Mouse (Mus musculus) limb, embryonic 14.5 days (tissue): ENCODE results near the gene Rgs6. TPM values are rescaled to one million over a fixed set of nuclear protein-coding genes. Genes with fewer than 3 reads are reported as not detected.

ENCODE experiments used
- ATAC-seq: fragments of 200-750 bp; cut with Nextera tagmentation; 2 replicates; pipeline ENCODE4 v1.8.0; 2017; ENCODE audit warnings: low read depth, moderate number of reproducible peaks, moderate TSS enrichment; ENCODE audit not compliant: low FRiP score
- DNase-seq: peaks from one replicate; pipeline ENCODE4 v3.0.0-alpha.2; 2015; ENCODE audit warnings: low spot score
- H3K27ac ChIP-seq: fragments of 300-500 bp; sonication (generic); replicated peaks from 2 replicates; pipeline ENCODE4 v1.5.1; 2014; ENCODE audit warnings: low read depth, mild to moderate bottlenecking, low read length, moderate library complexity, mixed read lengths
- H3K27me3 ChIP-seq: fragments of 300-500 bp; sonication (generic); 2 replicates; pipeline ENCODE4 v1.6.1; 2014; ENCODE audit warnings: low read length, mixed read lengths; ENCODE audit not compliant: control insufficient read depth, insufficient read depth
- H3K36me3 ChIP-seq: fragments of 300-500 bp; sonication (generic); 2 replicates; pipeline ENCODE4 v1.6.1; 2014; ENCODE audit warnings: mild to moderate bottlenecking, low read length, moderate library complexity, mixed read lengths; ENCODE audit not compliant: control insufficient read depth, insufficient read depth
- H3K4me1 ChIP-seq: fragments of 300-500 bp; sonication (generic); 2 replicates; pipeline ENCODE4 v1.6.1; 2014; ENCODE audit warnings: antibody characterized with exemption, low read length, mixed read lengths; ENCODE audit not compliant: control insufficient read depth, insufficient read depth
- H3K4me2 ChIP-seq: fragments of 300-500 bp; sonication (generic); replicated peaks from 2 replicates; pipeline ENCODE4 v1.6.1; 2014; ENCODE audit warnings: low read depth, mild to moderate bottlenecking, low read length, moderate library complexity; ENCODE audit not compliant: severe bottlenecking
- H3K4me3 ChIP-seq: fragments of 300-500 bp; sonication (generic); replicated peaks from 2 replicates; pipeline ENCODE4 v1.5.1; 2014; ENCODE audit warnings: low read length
- H3K9ac ChIP-seq: fragments of 300-500 bp; sonication (generic); 2 replicates; pipeline ENCODE4 v1.6.1; 2014; ENCODE audit warnings: mild to moderate bottlenecking, low read depth, low read length, moderate library complexity; ENCODE audit not compliant: severe bottlenecking
- H3K9me3 ChIP-seq: fragments of 300-500 bp; sonication (generic); 2 replicates; pipeline ENCODE4 v1.6.1; 2016; ENCODE audit warnings: low read length; ENCODE audit not compliant: control insufficient read depth
- POLR2A ChIP-seq: fragments of 200-500 bp; IDR thresholded peaks from 2 replicates; pipeline ENCODE4 v1.8.0; 2012; ENCODE audit warnings: inconsistent platforms, mild to moderate bottlenecking, moderate library complexity, borderline replicate concordance; ENCODE audit not compliant: insufficient read depth, insufficient read length; ENCODE audit errors: extremely low read depth
- WGBS: fragments of 180-500 bp; shearing (Covaris S2); extraction: QIAGEN DNeasy Blood & Tissue Kit; methylation state at CpG from one replicate; pipeline ENCODE4 v1.1.7; 2014; 5-methylcytosine and 5-hydroxymethylcytosine counted together
- polyA plus RNA-seq, 2 experiments: library from polyadenylated mRNA; depleted of rRNA in 1 of 2; stranded (reverse) in 1 of 2; unstranded in 1 of 2; fragments of >200 nt; fragmentation: Nextera tagmentation in 1 of 2; extraction: Ambion mirVana in 1 of 2; gene quantifications; 2 replicates each; pipeline versions ENCODE4 v1.2.1 to v1.2.3; 2012 to 2014

Gene Rgs6
- polyA plus RNA-seq, 2 experiments = 1.2 to 1.5 TPM

DNA sequence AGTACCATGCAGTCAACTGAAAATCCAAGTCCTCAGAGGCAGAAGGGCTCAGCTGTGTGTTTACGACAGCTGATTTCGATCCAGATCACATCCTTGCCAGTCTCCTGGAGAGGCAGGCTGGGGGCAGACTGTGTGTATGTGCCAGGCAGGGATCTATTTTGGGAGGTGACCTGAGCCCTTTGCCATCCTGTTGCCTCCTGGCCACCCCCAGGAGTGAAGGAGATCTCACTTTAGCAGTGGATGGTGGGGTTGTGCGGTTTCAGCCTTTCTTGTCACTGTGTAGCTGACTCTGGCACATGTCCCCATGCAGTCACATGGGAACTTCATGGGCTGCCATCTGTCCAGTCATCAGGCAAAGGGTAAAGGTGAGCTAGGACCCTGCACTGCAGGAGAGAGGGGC, 557.0 kb downstream of the Rgs6 start:
- no peak for TF ChIP-seq POLR2A
- ATAC-seq = no peak
- Histone ChIP-seq H3K36me3 (no peaks in the 10 kb centered on the region), H3K4me3 (no peak overlapping the region), H3K9ac (no peak overlapping the region), H3K4me1 (peaks cover 6% of the 10 kb centered on the region; the same call in 1 of the 2 replicates), H3K4me2 (no peak overlapping the region), H3K27me3 (no peaks in the 10 kb centered on the region), H3K27ac (no peak overlapping the region), H3K9me3 (no peaks in the 10 kb centered on the region)
- DNase-seq = no peak
- 66% methylated on average over 3 of the region's 3 CpGs for WGBS

DNA sequence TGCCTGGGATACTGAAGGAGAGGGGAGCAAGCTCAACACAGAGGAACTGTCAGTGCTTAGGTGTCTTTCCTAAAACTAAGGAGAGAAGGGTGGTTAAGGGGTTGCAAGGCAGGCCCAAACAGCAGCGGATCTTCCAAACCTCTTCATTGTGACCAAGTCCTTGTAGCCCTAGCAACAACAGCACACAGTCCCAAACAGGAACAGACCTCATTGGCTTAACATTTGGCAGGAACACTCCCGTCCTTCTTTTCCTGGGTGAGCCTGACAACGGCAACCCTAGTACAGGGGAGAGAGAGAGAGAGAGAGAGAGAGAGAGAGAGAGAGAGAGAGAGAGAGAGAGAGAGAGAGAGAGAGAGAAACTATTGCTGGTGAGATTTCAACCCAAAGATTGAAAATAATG, 557.8 kb downstream of the Rgs6 start:
- ATAC-seq (no peak), DNase-seq (no peak)
- H3K9me3 ChIP-seq = no peaks in the 10 kb centered on the region
- 75% methylated on average over 3 of the region's 3 CpGs for WGBS
- no peak for TF ChIP-seq POLR2A
- no peak overlapping the region for H3K27ac ChIP-seq
- no peaks in the 10 kb centered on the region for H3K27me3 ChIP-seq
- peaks cover 6% of the 10 kb centered on the region; the same call in 1 of the 2 replicates for H3K4me1 ChIP-seq
- no peaks in the 10 kb centered on the region for H3K36me3 ChIP-seq
- no peak overlapping the region for H3K9ac ChIP-seq
- H3K4me2 ChIP-seq = no peak overlapping the region
- H3K4me3 ChIP-seq = no peak overlapping the region

DNA sequence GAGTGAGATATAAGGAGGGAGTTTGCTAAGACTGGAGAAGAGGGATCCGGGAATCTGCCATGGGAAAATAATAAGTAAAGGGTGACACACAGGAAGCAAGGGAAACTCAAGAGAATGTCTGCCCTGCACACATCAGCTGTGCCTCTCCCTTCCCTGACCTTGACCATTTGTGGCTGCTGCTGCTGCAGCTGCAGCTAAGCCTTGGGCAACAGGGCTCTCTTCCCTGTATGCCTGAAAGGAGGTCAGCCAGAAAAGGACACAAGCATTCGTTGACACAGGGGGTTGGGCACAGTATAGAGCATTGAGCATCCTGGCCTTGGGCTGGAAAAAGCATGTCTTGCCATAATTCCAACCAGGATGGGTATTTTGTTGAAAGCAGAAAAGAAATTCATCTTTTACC, 558.8 kb downstream of the Rgs6 start:
- H3K27me3 ChIP-seq = no peaks in the 10 kb centered on the region
- H3K27ac ChIP-seq = no peak overlapping the region
- WGBS = 61% methylated on average over 2 of the region's 2 CpGs
- no peaks in the 10 kb centered on the region for H3K9me3 ChIP-seq
- no peak for TF ChIP-seq POLR2A
- H3K9ac ChIP-seq = no peak overlapping the region
- no peaks in the 10 kb centered on the region for H3K36me3 ChIP-seq
- peaks cover 6% of the 10 kb centered on the region; the same call in 1 of the 2 replicates for H3K4me1 ChIP-seq
- no peak overlapping the region for H3K4me2 ChIP-seq
- H3K4me3 ChIP-seq = no peak overlapping the region
- DNase-seq (no peak), ATAC-seq (no peak)

DNA sequence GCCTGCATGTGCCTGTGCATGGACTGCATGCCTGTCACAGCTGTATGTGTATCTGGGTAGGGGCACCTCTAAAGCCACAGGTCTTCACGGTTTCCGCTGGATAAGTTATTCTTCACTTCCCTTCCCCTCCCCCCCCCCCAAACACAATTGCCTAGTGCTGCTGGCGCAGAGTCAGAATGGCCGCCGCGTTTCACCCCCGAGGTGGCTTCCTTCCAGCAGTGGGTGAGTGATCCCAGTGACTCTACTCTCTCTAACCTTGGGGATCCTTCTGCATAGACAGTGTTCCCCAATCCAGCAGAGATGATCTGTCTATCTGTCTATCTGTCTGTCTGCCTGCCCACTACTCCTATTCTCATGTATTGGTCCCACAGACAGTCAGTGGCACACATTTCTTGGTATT, 561.9 kb downstream of the Rgs6 start:
- DNase-seq (no peak), ATAC-seq (no peak)
- Histone ChIP-seq H3K9ac (no peak overlapping the region), H3K9me3 (no peaks in the 10 kb centered on the region), H3K27me3 (no peaks in the 10 kb centered on the region), H3K4me1 (peaks cover 6% of the 10 kb centered on the region; the same call in 1 of the 2 replicates), H3K27ac (no peak overlapping the region), H3K4me3 (no peak overlapping the region), H3K36me3 (no peaks in the 10 kb centered on the region), H3K4me2 (no peak overlapping the region)
- TF ChIP-seq POLR2A = no peak
- 79% methylated on average over 7 of the region's 7 CpGs for WGBS

DNA sequence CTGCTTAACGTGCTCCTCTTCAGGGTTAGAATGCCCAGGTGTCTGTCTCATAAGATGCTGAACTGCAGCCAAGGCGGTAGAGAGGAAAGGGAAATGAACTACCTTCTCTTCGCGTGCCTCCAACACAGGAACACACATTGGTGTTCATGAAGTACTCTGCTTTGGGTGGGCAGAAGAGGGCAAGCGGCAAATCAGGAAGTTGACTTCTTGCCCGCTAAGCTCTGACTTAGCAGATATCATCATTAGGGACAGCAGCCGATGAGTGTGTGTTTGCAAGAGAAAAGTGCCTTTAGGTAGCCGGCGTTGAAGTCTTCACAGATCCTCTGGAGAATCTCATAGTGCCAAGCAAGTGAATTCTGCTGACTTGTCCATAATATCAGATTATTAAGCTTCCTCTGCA, 562.7 kb downstream of the Rgs6 start:
- Histone ChIP-seq H3K4me2 (no peak overlapping the region), H3K4me3 (no peak overlapping the region), H3K27me3 (no peaks in the 10 kb centered on the region), H3K36me3 (no peaks in the 10 kb centered on the region), H3K9me3 (no peaks in the 10 kb centered on the region), H3K27ac (no peak overlapping the region), H3K4me1 (peaks cover 6% of the 10 kb centered on the region; the same call in 1 of the 2 replicates), H3K9ac (no peak overlapping the region)
- WGBS = 92% methylated on average over 9 of the region's 9 CpGs
- TF ChIP-seq POLR2A = no peak
- no peak for ATAC-seq
- DNase-seq = no peak

DNA sequence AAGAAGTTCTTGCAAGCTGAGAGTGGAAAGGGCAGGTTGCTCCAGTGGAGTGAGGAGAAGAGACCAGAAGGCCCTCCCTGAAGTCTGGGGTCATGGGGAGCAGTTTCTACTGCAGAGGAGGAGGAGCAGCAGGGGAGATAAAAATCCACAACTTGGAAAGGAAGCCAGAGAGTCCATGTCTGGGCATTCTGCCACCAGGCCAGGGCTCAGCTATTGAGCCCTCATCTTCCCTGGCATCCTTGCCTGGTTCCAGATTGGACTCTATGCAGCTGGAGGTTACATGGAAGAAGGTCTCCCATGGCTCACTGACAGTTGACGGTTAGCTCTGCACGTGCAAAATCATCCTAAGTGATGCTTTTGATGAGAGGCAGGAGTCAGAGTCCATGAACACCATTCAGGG, 563.4 kb downstream of the Rgs6 start:
- H3K4me1 ChIP-seq = peaks cover 4% of the 10 kb centered on the region; the same call in 1 of the 2 replicates
- ATAC-seq (no peak), DNase-seq (no peak)
- no peak overlapping the region for H3K4me2 ChIP-seq
- no peak for TF ChIP-seq POLR2A
- no peak overlapping the region for H3K4me3 ChIP-seq
- H3K27ac ChIP-seq = no peak overlapping the region
- H3K9ac ChIP-seq = no peak overlapping the region
- no peaks in the 10 kb centered on the region for H3K9me3 ChIP-seq
- no peaks in the 10 kb centered on the region for H3K27me3 ChIP-seq
- no peaks in the 10 kb centered on the region for H3K36me3 ChIP-seq
- 82% methylated on average over 2 of the region's 2 CpGs for WGBS
